15 mouse cellular contexts compared by ENCODE assay signal in genomic region chr5:125727436-125727835, GRCm38 (mm10).
"Had no signal": no experiment of that assay in that cellular context is flagged by ENCODE, and none has a peak within 500 bp of the region (broad histone marks: within the 10 kb centered on the region; RNA-seq: fewer than 3 reads in every experiment).

No protein-coding gene starts in this region.

- H3K36me3 ChIP-seq: limb, embryonic 12.5 days; liver, embryonic 13.5 days; lung, embryonic 15.5 days; midbrain, embryonic 12.5 days had no signal

- H3K4me1 ChIP-seq: limb, embryonic 12.5 days; liver, embryonic 13.5 days; lung, embryonic 15.5 days; megakaryocyte, embryonic 14.5 days; midbrain, embryonic 12.5 days had no signal

- ATAC-seq: intestine, postnatal 0 days; liver, postnatal 0 days; midbrain, embryonic 16.5 days had no signal

- H3K27ac ChIP-seq: limb, embryonic 12.5 days; liver, embryonic 13.5 days; lung, embryonic 15.5 days; macrophage; midbrain, embryonic 12.5 days had no signal

- H3K9me3 ChIP-seq: lung, embryonic 15.5 days had no signal

- DNase-seq: kidney, postnatal 25 days; liver; liver, embryonic 13.5 days; liver, postnatal 0 days; lung, postnatal 14 days; right cerebral cortex, postnatal 25 days; thymus, adult 2 months; thymus, postnatal 36 days had no signal

- H3K9ac ChIP-seq: limb, embryonic 12.5 days; liver, embryonic 13.5 days; liver, postnatal 0 days; lung, embryonic 15.5 days; midbrain, embryonic 12.5 days had no signal

- H3K4me2 ChIP-seq: limb, embryonic 12.5 days; liver, embryonic 13.5 days; lung, embryonic 15.5 days; midbrain, embryonic 12.5 days had no signal

- H3K27me3 ChIP-seq: limb, embryonic 12.5 days; liver, embryonic 13.5 days; lung, embryonic 15.5 days; megakaryocyte, embryonic 14.5 days; midbrain, embryonic 12.5 days had no signal

- H3K4me3 ChIP-seq: limb, embryonic 12.5 days; liver, embryonic 13.5 days; lung, embryonic 15.5 days; megakaryocyte, embryonic 14.5 days; midbrain, embryonic 12.5 days had no signal
